Mouse (Mus musculus) monocyte, adult 59 days (primary cell): ENCODE data around the gene Iqcf1. TPM values are rescaled to one million over a fixed set of nuclear protein-coding genes. Genes with fewer than 3 reads are reported as not detected.

Source experiments
- total RNA-seq, 2 experiments: library from RNA; stranded (reverse); gene quantifications; one replicate each; pipeline ENCODE4 v1.2.4; 2023

Gene Iqcf1
- total RNA-seq = not detected

DNA sequence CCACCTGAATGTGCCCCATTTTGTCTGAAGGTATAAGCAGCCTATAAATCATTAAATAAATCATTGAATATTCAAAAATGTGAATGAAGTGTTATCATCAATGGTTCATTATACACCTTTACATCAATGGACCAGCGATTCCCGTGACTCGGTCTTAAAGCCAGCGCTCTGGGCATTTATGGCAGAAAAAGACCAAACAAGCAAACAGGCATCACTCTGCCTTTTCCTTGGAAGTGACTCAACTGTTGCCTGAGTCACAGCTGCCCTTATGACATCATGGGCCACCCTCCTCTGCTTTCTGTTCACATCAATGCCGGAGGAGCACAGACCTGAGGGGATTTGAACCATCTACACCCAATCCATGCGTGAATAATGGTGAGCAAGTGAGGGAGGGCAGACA lies at the start of gene Iqcf1:
Gene Iqcf1 (plus strand): TSS at position 301 of the 400 bp plus-strand sequence.

DNA sequence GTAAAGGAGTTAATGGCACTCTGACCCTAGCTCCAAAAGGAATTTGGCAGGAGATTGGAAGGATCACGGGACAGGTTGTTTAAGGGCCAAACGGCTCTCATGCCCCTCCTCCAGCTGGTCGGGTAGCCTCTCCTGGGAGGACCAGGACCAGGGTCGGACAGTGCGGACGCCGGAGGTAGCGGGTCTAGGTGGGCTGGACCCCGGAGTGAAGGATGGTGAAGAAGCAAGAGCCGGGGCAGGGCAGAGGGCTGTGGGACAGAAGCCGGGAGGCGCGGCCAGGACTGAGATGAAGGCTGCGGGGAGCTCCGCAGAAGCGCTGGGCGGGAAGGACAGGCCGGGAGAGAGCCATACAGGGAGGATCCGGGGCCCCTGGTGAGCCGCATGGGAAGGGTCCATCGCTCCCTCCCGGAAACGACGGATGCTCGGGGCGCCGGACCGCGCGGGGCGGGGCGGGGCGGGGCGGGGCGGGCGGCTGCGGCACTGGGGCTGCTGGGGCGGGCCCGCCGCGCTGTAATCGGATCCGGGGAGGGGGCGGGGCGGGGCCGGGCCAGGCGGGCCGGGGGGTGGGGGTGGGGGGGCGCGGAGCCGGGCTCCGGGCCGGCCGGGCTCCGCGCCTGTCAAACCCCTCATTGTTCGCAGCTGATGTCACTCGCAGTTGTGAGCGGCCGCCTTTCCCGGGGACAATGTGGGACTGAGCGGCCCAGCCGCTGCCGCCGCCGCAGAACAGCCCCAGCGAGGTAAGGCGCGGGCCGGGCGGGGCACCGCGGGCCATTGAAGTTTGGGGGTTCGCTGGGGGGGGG lies 46.3 kb upstream of the Iqcf1 start, which contains the start of gene Pcbp4:
Gene Pcbp4 (plus strand): TSS at position 21 of the 800 bp plus-strand sequence.

DNA sequence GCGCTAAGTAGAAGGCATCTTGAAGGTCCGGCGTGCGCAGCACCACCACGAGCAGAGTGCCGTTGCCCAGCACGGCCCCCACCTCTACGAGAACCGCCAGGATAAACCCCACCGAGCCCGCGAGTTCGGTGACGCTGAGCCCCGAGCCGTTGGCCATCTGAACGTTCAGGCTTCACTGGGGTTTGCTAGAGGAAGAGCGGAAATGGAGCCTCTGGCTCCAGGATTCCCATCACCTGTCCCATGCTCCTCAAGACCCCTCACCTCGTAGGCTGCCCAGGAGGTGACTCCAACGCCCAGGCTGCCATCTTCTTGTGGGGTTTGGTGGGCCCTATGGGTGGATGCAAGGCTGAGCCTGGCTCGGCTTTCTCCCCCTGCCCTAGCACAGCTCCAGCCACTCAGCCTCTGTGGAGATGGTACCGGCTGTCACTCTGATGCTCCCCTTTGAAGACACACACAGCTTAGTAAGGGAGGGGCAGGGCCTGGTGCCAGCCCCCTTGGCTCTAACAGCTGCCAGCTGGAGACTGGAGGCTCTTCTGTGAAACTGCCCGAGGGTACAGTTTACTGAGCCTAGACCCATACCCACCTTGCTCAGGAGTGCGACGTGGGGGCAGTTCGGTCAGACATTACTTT lies 34.1 kb upstream of the Iqcf1 start, which contains the start of gene Gpr62:
Gene Gpr62 (minus strand): TSS at position 368 of the 630 bp plus-strand sequence.

DNA sequence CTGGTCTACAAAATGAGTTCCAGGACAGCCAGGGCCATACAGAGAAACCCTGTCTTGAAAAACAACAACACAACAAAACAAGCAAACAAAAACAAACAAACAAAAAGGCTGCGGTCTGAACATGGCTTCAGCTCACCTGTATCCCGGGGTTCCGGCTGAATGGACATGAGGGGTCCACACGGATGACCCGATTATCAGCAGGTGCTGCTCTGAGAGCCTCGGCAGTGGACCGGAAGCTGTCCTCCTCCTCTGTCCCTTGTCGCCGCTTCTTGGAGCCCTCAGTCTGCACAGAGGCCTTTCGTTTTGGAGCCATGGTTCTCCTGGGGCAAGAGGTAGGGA lies 24.1 kb upstream of the Iqcf1 start, which contains the start of gene Rrp9:
Gene Rrp9 (plus strand): TSS at position 301 of the 339 bp plus-strand sequence.

DNA sequence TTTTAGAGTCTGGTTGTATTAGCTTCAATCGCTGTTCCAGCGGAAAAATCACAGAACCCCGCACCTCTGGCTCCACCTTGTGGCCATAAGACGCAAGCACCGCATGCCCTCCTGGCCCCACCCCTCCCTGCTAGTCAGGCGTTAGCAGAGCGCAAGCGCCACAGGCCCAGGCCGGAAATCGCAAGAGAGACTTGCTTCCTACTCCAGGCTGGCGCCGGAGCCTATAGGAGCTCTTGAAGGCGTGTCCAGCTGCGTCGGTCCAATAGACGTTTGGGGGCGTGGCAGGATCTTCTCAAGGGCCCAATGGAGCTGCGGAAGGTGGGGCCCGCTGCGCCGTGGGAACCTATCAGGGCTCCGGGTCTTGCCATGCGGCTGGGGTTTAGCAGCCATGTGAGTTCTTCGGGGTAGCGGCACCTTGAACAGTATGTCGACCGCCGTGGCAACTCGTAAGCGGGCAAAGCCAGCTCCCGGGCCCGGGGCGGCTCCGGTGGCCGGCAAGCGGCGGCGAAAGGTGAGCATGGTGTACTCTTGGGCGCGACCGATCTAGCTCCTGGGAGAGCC lies 22.8 kb upstream of the Iqcf1 start, which contains the start of gene Parp3:
Gene Parp3 (minus strand): TSS at position 26 of the 561 bp plus-strand sequence.

DNA sequence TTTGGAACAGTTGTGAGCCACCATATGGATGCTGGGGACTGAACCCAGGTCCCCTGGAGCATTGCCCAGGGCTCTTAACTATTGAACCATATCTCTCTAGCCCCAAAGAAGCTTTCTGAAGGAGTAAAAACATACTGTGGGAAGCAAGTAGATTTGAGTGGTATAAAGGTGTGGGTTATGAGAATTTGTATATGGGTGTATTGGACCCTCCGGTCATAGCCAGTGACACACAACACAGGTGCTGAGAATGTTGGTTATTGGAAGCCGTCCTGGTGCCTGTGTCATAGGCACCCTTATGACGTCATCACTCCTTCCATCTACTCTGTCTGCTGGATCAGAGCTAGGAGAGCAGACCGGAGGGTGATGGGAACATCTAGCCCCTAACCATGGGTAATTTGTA lies 14.5 kb downstream of the Iqcf1 start, which contains the start of gene Iqcf5:
Gene Iqcf5 (plus strand): TSS at position 301 of the 400 bp plus-strand sequence.

Other genes starting within 250 kb of the Iqcf1 start
- 1 to 10 TPM; 2.6 to 2.8 TPM for gene Poc1a, start 218.9 kb upstream of the Iqcf1 start, total RNA-seq
- 10 to 100 TPM; 38.7 to 44.6 TPM for gene Dusp7, start 131.3 kb upstream of the Iqcf1 start, total RNA-seq
- gene Rpl29, start 70.5 kb upstream of the Iqcf1 start, total RNA-seq = 100 to 1,000 TPM; 647 to 744 TPM
- 1 to 10 TPM; 1.6 to 1.7 TPM for gene Acy1, start 61.6 kb upstream of the Iqcf1 start, total RNA-seq
- 1 to 10 TPM; 2.5 to 6.6 TPM for gene Abhd14b, start 52.5 kb upstream of the Iqcf1 start, total RNA-seq
- gene Abhd14a, start 52.3 kb upstream of the Iqcf1 start, total RNA-seq = 1 to 10 TPM in 1 of 2 experiments, under 1 TPM in 1; 0.66 to 3.3 TPM
- 1 to 10 TPM; 1.3 to 2.0 TPM for gene Pcbp4, start 46.7 kb upstream of the Iqcf1 start, total RNA-seq
- gene Gpr62, start 34.0 kb upstream of the Iqcf1 start, total RNA-seq = under 1 TPM; 0.27 to 0.31 TPM
- 10 to 100 TPM; 18.4 to 19.8 TPM for gene Rrp9, start 24.0 kb upstream of the Iqcf1 start, total RNA-seq
- gene Parp3, start 23.0 kb upstream of the Iqcf1 start, total RNA-seq = 10 to 100 TPM; 28.7 to 34.4 TPM
- not detected for gene Iqcf5, start 14.6 kb downstream of the Iqcf1 start, total RNA-seq
- not detected for gene Iqcf3, start 61.7 kb downstream of the Iqcf1 start, total RNA-seq
- not detected for gene Iqcf4, start 71.0 kb downstream of the Iqcf1 start, total RNA-seq
- not detected for gene Iqcf6, start 126.6 kb downstream of the Iqcf1 start, total RNA-seq
- gene Grm2, start 156.1 kb downstream of the Iqcf1 start, total RNA-seq = not detected
- gene Tex264, start 186.0 kb downstream of the Iqcf1 start, total RNA-seq = 10 to 100 TPM; 33.1 to 36.4 TPM